In the genomic region with DNA sequence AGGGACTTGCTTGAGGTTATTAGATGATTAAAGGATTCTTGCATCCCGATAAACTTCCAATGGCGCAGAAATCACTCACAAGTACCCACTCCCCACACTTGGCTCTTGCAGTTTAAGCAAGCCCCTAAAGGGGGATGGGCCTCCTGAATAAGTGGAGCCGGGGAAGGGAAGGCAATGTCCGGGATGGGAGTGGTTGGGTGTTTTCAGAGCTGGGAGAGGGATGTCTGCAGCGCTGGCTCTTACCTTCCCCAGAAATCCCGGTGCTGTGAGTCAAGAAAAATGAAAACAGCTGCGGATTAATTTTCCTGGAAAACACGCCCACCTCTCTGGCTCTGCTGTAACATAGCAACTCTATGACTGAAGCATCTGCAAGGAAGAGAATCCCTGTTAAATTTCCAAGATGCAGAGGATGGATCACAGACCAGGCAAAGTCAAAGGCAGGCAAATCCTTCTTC, we compare ENCODE assay signal across 8 mouse cellular contexts. TPM values are rescaled to one million over a fixed set of nuclear protein-coding genes. Genes with fewer than 3 reads are reported as not detected.
DNase-seq lines count a peak whose midpoint lies in the region; ATAC-seq lines count a peak whose summit lies in the region.

AW551984 (minus strand) TSS at position 405 of the 455 bp plus-strand sequence.

- DNase-seq in frontal cortex, postnatal 36 days (ENCODE audit: low spot score in 2 of 2), result peak; percentile 4 to 8
- DNase-seq in urinary bladder, postnatal 14 days (ENCODE audit: low spot score), result peak; percentile 10
- DNase-seq in urinary bladder, postnatal 25 days (ENCODE audit: low spot score), result no peak
- peak; percentile 62 for DNase-seq in mesoderm, embryonic 11.5 days (ENCODE audit: low read depth, low spot score)
- no peak for DNase-seq in thymus, adult 18-20 months
- no peak for DNase-seq in spleen, adult 18-20 months

- H3K27ac ChIP-seq in hindbrain, embryonic 12.5 days, result no peak within 1 kb of the TSS

- peaks cover 16% of the 10 kb centered on the region; the same call in 1 of the 2 replicates for H3K4me1 ChIP-seq in hindbrain, embryonic 12.5 days

- WGBS in hindbrain, embryonic 12.5 days, result under 1% methylated on average over 8 of the region's 8 CpGs

- peak within 1 kb of the TSS; percentile 39 for H3K4me3 ChIP-seq in hindbrain, embryonic 12.5 days

- ATAC-seq in frontal cortex, adult (ENCODE audit: low TSS enrichment), result no peak
- no peak; the same call in 1 of the 2 replicates for ATAC-seq in hindbrain, embryonic 12.5 days (ENCODE audit: low FRiP score)

- no peaks in the 10 kb centered on the region for H3K36me3 ChIP-seq in hindbrain, embryonic 12.5 days

- H3K27me3 ChIP-seq in hindbrain, embryonic 12.5 days, result no peaks in the 10 kb centered on the region; the same call in 1 of the 2 replicates

- H3K9me3 ChIP-seq in hindbrain, embryonic 12.5 days (replicated peaks), result no peaks in the 10 kb centered on the region

- H3K4me2 ChIP-seq in hindbrain, embryonic 12.5 days (replicated peaks), result peak within 1 kb of the TSS; percentile 72

- peak within 1 kb of the TSS; percentile 49 for H3K9ac ChIP-seq in hindbrain, embryonic 12.5 days

RNA-seq across cellular contexts. Expression of gene AW551984, which starts in this region (rescaled TPM):
- 30.6 and 34.7 TPM in 2 replicates for polyA plus RNA-seq in hindbrain, embryonic 12.5 days (2016; fragmentation: Nextera tagmentation; extraction: Ambion mirVana)

Comparison
In these comparisons a context has a peak if more than half of its experiments do, and no peak if none do; other contexts are left out.
1. DNase-seq: peak in frontal cortex, postnatal 36 days (2 of 2), urinary bladder, postnatal 14 days (single experiment) and mesoderm, embryonic 11.5 days (single experiment); none in urinary bladder, postnatal 25 days (single experiment), thymus, adult 18-20 months (0 of 2) and spleen, adult 18-20 months (0 of 2).